8 mouse cellular contexts compared by ENCODE assay signal in the genomic region with DNA sequence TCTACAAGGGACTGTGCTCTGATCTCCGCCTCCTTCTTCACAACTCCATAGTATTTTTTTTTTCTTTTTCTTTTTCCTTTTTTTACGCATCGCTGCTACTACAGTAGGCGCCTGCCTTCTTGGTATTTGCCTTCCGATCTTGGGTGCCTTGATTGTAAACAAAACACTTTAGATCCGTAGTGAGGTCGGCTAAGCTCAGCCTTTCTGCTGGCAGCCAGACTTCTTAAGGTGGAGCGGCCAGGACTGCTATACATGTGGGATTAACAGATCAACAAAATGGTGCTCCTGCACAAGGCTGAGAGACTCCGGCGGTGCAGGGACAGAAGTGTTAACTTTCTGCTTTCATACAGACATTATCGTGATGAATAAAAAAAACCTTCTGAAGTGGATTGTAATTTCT. TPM values are rescaled to one million over a fixed set of nuclear protein-coding genes. Genes with fewer than 3 reads are reported as not detected.
DNase-seq lines count a peak whose midpoint lies in the region; ATAC-seq lines count a peak whose summit lies in the region.

No protein-coding gene starts in this region.

- H3K9ac ChIP-seq in forebrain, embryonic 14.5 days (ENCODE audit: low read length) = peak overlapping the region; percentile 56; the same call in 1 of the 2 replicates
- H3K9ac ChIP-seq in hindbrain, embryonic 12.5 days = peak overlapping the region; percentile 46

- peaks cover 1% of the 10 kb centered on the region; the same call in 1 of the 2 replicates for H3K36me3 ChIP-seq in forebrain, embryonic 14.5 days (ENCODE audit: control insufficient read depth, insufficient read depth, low read length)
- no peaks in the 10 kb centered on the region for H3K36me3 ChIP-seq in hindbrain, embryonic 12.5 days

- no peak overlapping the region for H3K27ac ChIP-seq in forebrain, embryonic 14.5 days (ENCODE audit: low read depth, low read length)
- H3K27ac ChIP-seq in hindbrain, embryonic 12.5 days = no peak overlapping the region

- no peaks in the 10 kb centered on the region for H3K9me3 ChIP-seq in forebrain, embryonic 14.5 days (replicated peaks; ENCODE audit: control insufficient read depth, low read length)
- no peaks in the 10 kb centered on the region for H3K9me3 ChIP-seq in hindbrain, embryonic 12.5 days (replicated peaks)

- H3K4me2 ChIP-seq in forebrain, embryonic 14.5 days (ENCODE audit: low read length) = peak overlapping the region; percentile 50
- H3K4me2 ChIP-seq in hindbrain, embryonic 12.5 days (replicated peaks) = peak overlapping the region; percentile 62

- intact Hi-C loops in left cerebral cortex, postnatal 36 days (cut with DNase I) = no loop called here

- H3K4me3 ChIP-seq in forebrain, embryonic 14.5 days (ENCODE audit: low read depth, low read length) = peak overlapping the region; percentile 36
- H3K4me3 ChIP-seq in hindbrain, embryonic 12.5 days = peak overlapping the region; percentile 34

- peak; percentile 63 for DNase-seq in cerebellum, adult 9-10 months
- no peak for DNase-seq in cerebellum, postnatal 4 days (ENCODE audit: low spot score in 2 of 2)
- DNase-seq in adrenal gland, postnatal 14 days = peak; percentile 76
- peak; percentile 73 for DNase-seq in forebrain, embryonic 14.5 days (ENCODE audit: low spot score)
- peak; percentile 28 to 41 for DNase-seq in left cerebral cortex, postnatal 36 days (ENCODE audit: low spot score in 2 of 2)
- DNase-seq in spleen, postnatal 10 days (ENCODE audit: low spot score in 2 of 2) = peak; percentile 44 to 58

- WGBS in forebrain, embryonic 14.5 days = under 1% methylated on average over 11 of the region's 11 CpGs
- 1% methylated on average over 11 of the region's 11 CpGs for WGBS in hindbrain, embryonic 12.5 days

- no peak for ATAC-seq in forebrain, embryonic 14.5 days
- ATAC-seq in hindbrain, embryonic 12.5 days (ENCODE audit: low FRiP score) = no peak
- peak; percentile 33 for ATAC-seq in megakaryocyte-erythroid progenitor cell, adult 5-6 weeks (replicated peaks; ENCODE audit: low FRiP score, low TSS enrichment, poor library complexity, severe bottlenecking)

- H3K4me1 ChIP-seq in forebrain, embryonic 14.5 days (ENCODE audit: control insufficient read depth, insufficient read depth, low read length) = peaks cover 7% of the 10 kb centered on the region; the same call in 1 of the 2 replicates
- H3K4me1 ChIP-seq in hindbrain, embryonic 12.5 days = peaks cover 22% of the 10 kb centered on the region

- no peaks in the 10 kb centered on the region for H3K27me3 ChIP-seq in forebrain, embryonic 14.5 days (replicated peaks; ENCODE audit: control insufficient read depth, insufficient read depth, low read length)
- 0 out of 2 replicates have a peak, but pooled peaks cover 3% of the 10 kb centered on the region for H3K27me3 ChIP-seq in hindbrain, embryonic 12.5 days

RNA-seq across cellular contexts. Expression of gene Cdkn1b, which starts 3.1 kb away (rescaled TPM):
- 42.8 and 48.0 TPM in 2 replicates for total RNA-seq in adrenal gland, postnatal 14 days (2021)
- 58.8 and 63.3 TPM in 2 replicates for polyA plus RNA-seq in forebrain, embryonic 14.5 days (2014; fragmentation: Nextera tagmentation; extraction: Ambion mirVana)
- polyA plus RNA-seq in hindbrain, embryonic 12.5 days (2016; fragmentation: Nextera tagmentation; extraction: Ambion mirVana) = 24.9 and 25.7 TPM in 2 replicates
- total RNA-seq in left cerebral cortex, postnatal 36 days (2021) = 10 to 100 TPM; 41.5 to 46.0 TPM
- total RNA-seq in megakaryocyte-erythroid progenitor cell, adult 5-6 weeks (2014; fragmentation: Nextera tagmentation) = 17.2 and 22.1 TPM in 2 replicates
- 34.9 and 49.3 TPM in 2 replicates for total RNA-seq in megakaryocyte-erythroid progenitor cell, adult 5-6 weeks (2017)

RNA-seq across cellular contexts. Expression of gene Gpr19, which starts 18.7 kb away (rescaled TPM):
- total RNA-seq in adrenal gland, postnatal 14 days (2021) = 10.0 and 11.8 TPM in 2 replicates
- 42.4 and 46.2 TPM in 2 replicates for polyA plus RNA-seq in forebrain, embryonic 14.5 days (2014; fragmentation: Nextera tagmentation; extraction: Ambion mirVana)
- 31.3 and 31.8 TPM in 2 replicates for polyA plus RNA-seq in hindbrain, embryonic 12.5 days (2016; fragmentation: Nextera tagmentation; extraction: Ambion mirVana)
- 10 to 100 TPM; 20.2 to 24.9 TPM for total RNA-seq in left cerebral cortex, postnatal 36 days (2021)
- 6.5 and 6.9 TPM in 2 replicates for total RNA-seq in megakaryocyte-erythroid progenitor cell, adult 5-6 weeks (2014; fragmentation: Nextera tagmentation)
- total RNA-seq in megakaryocyte-erythroid progenitor cell, adult 5-6 weeks (2017) = 4.5 and 7.0 TPM in 2 replicates

Comparison
In these comparisons a context has a peak if more than half of its experiments do, and no peak if none do; other contexts are left out.
1. DNase-seq: peak in cerebellum, adult 9-10 months (single experiment), adrenal gland, postnatal 14 days (single experiment), forebrain, embryonic 14.5 days (single experiment), left cerebral cortex, postnatal 36 days (2 of 2) and spleen, postnatal 10 days (2 of 2); none in cerebellum, postnatal 4 days (0 of 2).